Mouse (Mus musculus): ENCODE data around the gene Usp18. TPM values are rescaled to one million over a fixed set of nuclear protein-coding genes. Genes with fewer than 3 reads are reported as not detected.

Usp18 gene
- total RNA-seq (2021): under 1 TPM; 0.67 to 0.68 TPM

GRCm38 (mm10) chr6:121245127-121246036 is at the start of gene Usp18:
Usp18 (plus strand) TSS chr6:121245906.
- peak; percentile 92 for DNase-seq

GRCm38 (mm10) chr6:121197807-121198365 is 47.8 kb upstream of the Usp18 start:
- DNase-seq: no peak

- DNase-seq: no peak
These were observed 45.2 kb upstream of the Usp18 start for GRCm38 (mm10) chr6:121200458-121200857.

- no peak for DNase-seq
These were observed 43.7 kb upstream of the Usp18 start for GRCm38 (mm10) chr6:121202026-121202425.

- DNase-seq: no peak
These were observed 39.2 kb upstream of the Usp18 start for GRCm38 (mm10) chr6:121206481-121206880.

- no peak for DNase-seq
These were observed 36.1 kb upstream of the Usp18 start for GRCm38 (mm10) chr6:121209584-121209983.

- DNase-seq: peak; percentile 67
These were observed 35.4 kb upstream of the Usp18 start, which contains the start of gene Tuba8 for GRCm38 (mm10) chr6:121210149-121210925. Tuba8 (plus strand) TSS chr6:121210696.

- no peak for DNase-seq
These were observed 34.8 kb upstream of the Usp18 start for GRCm38 (mm10) chr6:121210926-121211289.

- peak; percentile 50 for DNase-seq
These were observed 34.0 kb upstream of the Usp18 start for GRCm38 (mm10) chr6:121211743-121212142.

- DNase-seq: no peak
These were observed 32.7 kb upstream of the Usp18 start for GRCm38 (mm10) chr6:121212988-121213387.

GRCm38 (mm10) chr6:121214221-121214620 is 31.5 kb upstream of the Usp18 start:
- no peak for DNase-seq

- DNase-seq: no peak
These were observed 30.9 kb upstream of the Usp18 start for GRCm38 (mm10) chr6:121214667-121215330.

GRCm38 (mm10) chr6:121215336-121215735 is 30.4 kb upstream of the Usp18 start:
- DNase-seq: no peak

GRCm38 (mm10) chr6:121215896-121216295 is 29.8 kb upstream of the Usp18 start:
- no peak for DNase-seq

GRCm38 (mm10) chr6:121216589-121217255 is 29.0 kb upstream of the Usp18 start:
- no peak for DNase-seq

GRCm38 (mm10) chr6:121218002-121218401 is 27.7 kb upstream of the Usp18 start:
- no peak for DNase-seq

GRCm38 (mm10) chr6:121219406-121219805 is 26.3 kb upstream of the Usp18 start:
- peak; percentile 64 for DNase-seq

- DNase-seq: no peak
These were observed 25.5 kb upstream of the Usp18 start for GRCm38 (mm10) chr6:121220181-121220580.

- DNase-seq: no peak
These were observed 23.7 kb upstream of the Usp18 start for GRCm38 (mm10) chr6:121221876-121222597.

GRCm38 (mm10) chr6:121223001-121223400 is 22.7 kb upstream of the Usp18 start:
- no peak for DNase-seq

GRCm38 (mm10) chr6:121224067-121224466 is 21.6 kb upstream of the Usp18 start:
- DNase-seq: no peak
